Mouse (Mus musculus) MEL (cell line): ENCODE data around the gene Samsn1. TPM values are rescaled to one million over a fixed set of nuclear protein-coding genes. Genes with fewer than 3 reads are reported as not detected.

Source experiments
- DNase-seq: peaks from one replicate; pipeline ENCODE4 v3.0.0; 2011; ENCODE audit warnings: low read depth, low spot score
- H3K27ac ChIP-seq: 2 replicates; pipeline ENCODE4 v1.5.1; 2012; ENCODE audit warnings: low read depth, mild to moderate bottlenecking, control low read depth, low read length, moderate library complexity; ENCODE audit not compliant: control insufficient read depth
- H3K27me3 ChIP-seq, 2 experiments: fragments of 150-350 bp in 1 of 2; sonication (generic) in 1 of 2; 2 replicates each; pipeline ENCODE4 v1.6.1; 2012; ENCODE audit warnings: low read length in 2 of 2, mild to moderate bottlenecking in 2 of 2, improper control_type of control experiment in 1 of 2, moderate library complexity in 1 of 2; ENCODE audit not compliant: insufficient read depth in 2 of 2, control insufficient read depth in 1 of 2
- H3K36me3 ChIP-seq, 2 experiments: 2 replicates each; pipeline ENCODE4 v1.6.1; 2012 to 2014; ENCODE audit warnings: low read length in 2 of 2, improper control_type of control experiment in 1 of 2, inconsistent platforms in 1 of 2, mild to moderate bottlenecking in 1 of 2; ENCODE audit not compliant: insufficient read depth in 2 of 2, control insufficient read depth in 1 of 2
- H3K4me1 ChIP-seq, 2 experiments: fragments of 150-350 bp in 1 of 2; sonication (generic) in 1 of 2; 2 replicates each; pipeline ENCODE4 v1.6.1; 2012; ENCODE audit warnings: low read length in 2 of 2, improper control_type of control experiment in 1 of 2, mild to moderate bottlenecking in 1 of 2; ENCODE audit not compliant: insufficient read depth in 2 of 2, control insufficient read depth in 1 of 2
- H3K4me3 ChIP-seq, 2 experiments: fragments of 150-350 bp in 1 of 2; sonication (generic) in 1 of 2; 2 replicates each; pipeline ENCODE4 v1.5.1; 2012; ENCODE audit warnings: low read depth in 2 of 2, low read length in 2 of 2, mild to moderate bottlenecking in 2 of 2, moderate library complexity in 2 of 2, control low read depth in 1 of 2, improper control_type of control experiment in 1 of 2; ENCODE audit not compliant: control insufficient read depth in 1 of 2, insufficient read depth in 1 of 2
- H3K79me2 ChIP-seq: 2 replicates; pipeline ENCODE4 v1.6.1; 2012; ENCODE audit warnings: mild to moderate bottlenecking, low read length, moderate library complexity; ENCODE audit not compliant: control insufficient read depth, poor library complexity, insufficient read depth
- H3K9ac ChIP-seq: 2 replicates; pipeline ENCODE4 v1.6.1; 2012; ENCODE audit warnings: low read depth, mild to moderate bottlenecking, control low read depth, low read length, moderate library complexity; ENCODE audit not compliant: control insufficient read depth, poor library complexity, severe bottlenecking
- H3K9me3 ChIP-seq: fragments of 150-350 bp; sonication (generic); replicated peaks from 2 replicates; pipeline ENCODE4 v1.6.1; 2012; ENCODE audit warnings: mild to moderate bottlenecking, low read length, improper control_type of control experiment, moderate library complexity; ENCODE audit not compliant: insufficient read depth
- BHLHE40 ChIP-seq: IDR thresholded peaks from 2 replicates; pipeline ENCODE4 v1.6.1; 2012; ENCODE audit warnings: low read depth, mild to moderate bottlenecking, inconsistent platforms, low read length, improper control_type of control experiment, borderline replicate concordance
- CTCF ChIP-seq, 3 experiments: IDR thresholded peaks in 2 of 3; conservative IDR thresholded peaks in 1 of 3; 2 replicates each; pipeline ENCODE4 v1.5.1; 2011 to 2012; ENCODE audit warnings: low read length in 3 of 3, low read depth in 2 of 3, mild to moderate bottlenecking in 2 of 3, improper control_type of control experiment in 1 of 3, inconsistent platforms in 1 of 3, mixed read lengths in 1 of 3, moderate library complexity in 1 of 3; ENCODE audit not compliant: control insufficient read depth in 1 of 3, insufficient read depth in 1 of 3, poor library complexity in 1 of 3, severe bottlenecking in 1 of 3
- ELF1 ChIP-seq: IDR thresholded peaks from 2 replicates; pipeline ENCODE4 v1.6.1; 2014; ENCODE audit warnings: low read depth, mild to moderate bottlenecking, inconsistent platforms, low read length, improper control_type of control experiment, moderate library complexity
- EP300 ChIP-seq, 2 experiments: IDR thresholded peaks; 2 replicates each; pipeline ENCODE4 v1.6.1; 2011; ENCODE audit warnings: improper control_type of control experiment in 2 of 2, low read length in 2 of 2, low read depth in 1 of 2, mild to moderate bottlenecking in 1 of 2
- ETS1 ChIP-seq: IDR thresholded peaks from 2 replicates; pipeline ENCODE4 v1.6.1; 2012; ENCODE audit warnings: low read depth, mild to moderate bottlenecking, inconsistent platforms, low read length, improper control_type of control experiment, moderate library complexity
- GABPA ChIP-seq: IDR thresholded peaks from 2 replicates; pipeline ENCODE4 v1.6.1; 2012; ENCODE audit warnings: low read depth, mild to moderate bottlenecking, inconsistent platforms, low read length, improper control_type of control experiment, moderate library complexity
- GATA1 ChIP-seq: IDR thresholded peaks from 2 replicates; pipeline ENCODE4 v1.6.1; 2011; ENCODE audit warnings: low read depth, low read length, improper control_type of control experiment
- HCFC1 ChIP-seq: IDR thresholded peaks from 2 replicates; pipeline ENCODE4 v1.6.1; 2012; ENCODE audit warnings: low read depth, mild to moderate bottlenecking, inconsistent platforms, low read length, improper control_type of control experiment, moderate library complexity
- KAT2A ChIP-seq: conservative IDR thresholded peaks from 2 replicates; pipeline ENCODE4 v1.6.1; 2012; ENCODE audit warnings: low read depth, low read length, improper control_type of control experiment, inconsistent platforms
- MAX ChIP-seq: IDR thresholded peaks from 2 replicates; pipeline ENCODE4 v1.6.1; 2011; ENCODE audit warnings: low read length, improper control_type of control experiment
- MYB ChIP-seq: IDR thresholded peaks from 2 replicates; pipeline ENCODE4 v1.6.1; 2011; ENCODE audit warnings: mild to moderate bottlenecking, low read depth, low read length, improper control_type of control experiment
- NELFE ChIP-seq: IDR thresholded peaks from 2 replicates; pipeline ENCODE4 v1.6.1; 2011; ENCODE audit warnings: low read depth, low read length, improper control_type of control experiment
- POLR2A ChIP-seq, 2 experiments: IDR thresholded peaks; 2 replicates each; pipeline ENCODE4 v1.6.1; 2011 to 2012; ENCODE audit warnings: low read length in 2 of 2, mild to moderate bottlenecking in 2 of 2, control low read depth in 1 of 2, improper control_type of control experiment in 1 of 2, low read depth in 1 of 2, moderate library complexity in 1 of 2; ENCODE audit not compliant: control insufficient read depth in 1 of 2, insufficient read depth in 1 of 2, poor library complexity in 1 of 2
- POLR2AphosphoS2 ChIP-seq: IDR thresholded peaks from 2 replicates; pipeline ENCODE4 v1.6.1; 2011; ENCODE audit warnings: low read length, improper control_type of control experiment
- RCOR1 ChIP-seq: IDR thresholded peaks from 2 replicates; pipeline ENCODE4 v1.6.1; 2012; ENCODE audit warnings: low read depth, mild to moderate bottlenecking, inconsistent platforms, low read length, improper control_type of control experiment
- SIN3A ChIP-seq: IDR thresholded peaks from 2 replicates; pipeline ENCODE4 v1.6.1; 2012; ENCODE audit warnings: low read length, improper control_type of control experiment, inconsistent platforms
- TAL1 ChIP-seq: IDR thresholded peaks from 2 replicates; pipeline ENCODE4 v1.6.1; 2012; ENCODE audit warnings: mild to moderate bottlenecking, inconsistent platforms, low read length, moderate library complexity, mixed read lengths
- TBP ChIP-seq: IDR thresholded peaks from 2 replicates; pipeline ENCODE4 v1.8.0; 2011; ENCODE audit warnings: low read depth, low read length, improper control_type of control experiment
- TCF12 ChIP-seq: IDR thresholded peaks from 2 replicates; pipeline ENCODE4 v1.6.1; 2014; ENCODE audit warnings: low read depth, mild to moderate bottlenecking, inconsistent platforms, low read length, improper control_type of control experiment, moderate library complexity
- USF2 ChIP-seq, 2 experiments: IDR thresholded peaks; 2 replicates each; pipeline ENCODE4 v1.6.1; 2011 to 2012; ENCODE audit warnings: improper control_type of control experiment in 2 of 2, low read length in 2 of 2, borderline replicate concordance in 1 of 2, inconsistent platforms in 1 of 2, low read depth in 1 of 2, mild to moderate bottlenecking in 1 of 2; ENCODE audit not compliant: insufficient read depth in 1 of 2
- ZNF384 ChIP-seq: IDR thresholded peaks from 2 replicates; pipeline ENCODE4 v1.6.1; 2012; ENCODE audit warnings: low read depth, mild to moderate bottlenecking, inconsistent platforms, low read length, improper control_type of control experiment
- polyA plus RNA-seq, 2 experiments: library from polyadenylated mRNA; stranded (reverse) in 1 of 2; unstranded in 1 of 2; fragments of >175 nt in 1 of 2; fragments of >200 nt in 1 of 2; gene quantifications; 2 replicates each; pipeline versions ENCODE4 v1.2.1 to v1.2.4; 2012; ENCODE audit warnings: low replicate concordance in 2 of 2, low read depth in 1 of 2; ENCODE audit not compliant: insufficient read length in 2 of 2, insufficient read depth in 1 of 2, missing spikeins in 1 of 2
- total RNA-seq: library from RNA; depleted of rRNA; stranded (reverse); fragments of 300-350 nt; gene quantifications from 2 replicates; pipeline ENCODE4 v1.2.3, GENCODE M21; 2012

The Samsn1 gene
- total and polyA plus RNA-seq, 3 experiments = 55.2 to 205 (median 63.0) TPM

GRCm38 (mm10) chr16:75887203-75887602, 134.9 kb downstream of the Samsn1 start:
- Histone ChIP-seq H3K79me2 (peaks cover 12% of the 10 kb centered on the region), H3K4me3 (no peak overlapping the region), H3K4me1 (peaks cover 12 to 22% of the 10 kb centered on the region in 2 experiments), H3K9me3 (no peaks in the 10 kb centered on the region), H3K9ac (no peak overlapping the region), H3K27ac (no peak overlapping the region), H3K27me3 (no peaks in the 10 kb centered on the region), H3K36me3 (peaks cover 14 to 41% of the 10 kb centered on the region in 2 experiments; a peak in 3 of 4 replicates)
- peak; percentile 88 for DNase-seq
- TF ChIP-seq MYB (no peak), ZNF384 (peak; percentile 99), RCOR1 (peak; percentile 20; the same call in 1 of the 2 replicates), ETS1 (peak; percentile 62; the same call in 1 of the 2 replicates), USF2 (IDR thresholded peaks at IDR 0.05; ENCODE audit: borderline replicate concordance in 1 of 2, insufficient read depth in 1 of 2, low read depth in 1 of 2, low read length in 2 of 2) (no peak), TCF12 (peak; percentile 18), ELF1 (no peak), KAT2A (no peak), HCFC1 (no peak), GATA1 (peak; percentile 67), EP300 (IDR thresholded peaks at IDR 0.05; ENCODE audit: low read depth in 1 of 2, low read length in 2 of 2) (peak; percentile 60 to 77), TBP (0 out of 2 replicates have a peak, but pooled peaks have one; percentile 19), TAL1 (peak; percentile 77), POLR2AphosphoS2 (no peak), MAX (no peak), CTCF (IDR thresholded peaks at IDR 0.05 in 2 of 3, conservative IDR thresholded peaks at IDR 0.05 in 1 of 3; ENCODE audit: control insufficient read depth in 1 of 3, insufficient read depth in 1 of 3, low read depth in 2 of 3, low read length in 3 of 3, poor library complexity in 1 of 3, severe bottlenecking in 1 of 3) (no peak)

- Histone ChIP-seq H3K9ac (no peak overlapping the region), H3K27me3 (no peaks in the 10 kb centered on the region), H3K27ac (no peak overlapping the region; the same call in 1 of the 2 replicates), H3K4me1 (peaks cover 9 to 12% of the 10 kb centered on the region in 2 experiments), H3K4me3 (no peak overlapping the region), H3K79me2 (no peaks in the 10 kb centered on the region), H3K36me3 (peaks cover 17 to 34% of the 10 kb centered on the region in 2 experiments), H3K9me3 (no peaks in the 10 kb centered on the region)
- DNase-seq = peak; percentile 52
- TF ChIP-seq TCF12 = no peak
- TF ChIP-seq BHLHE40 = no peak
- TF ChIP-seq CTCF (IDR thresholded peaks at IDR 0.05 in 2 of 3, conservative IDR thresholded peaks at IDR 0.05 in 1 of 3; ENCODE audit: control insufficient read depth in 1 of 3, insufficient read depth in 1 of 3, low read depth in 2 of 3, low read length in 3 of 3, poor library complexity in 1 of 3, severe bottlenecking in 1 of 3) = no peak
- no peak for TF ChIP-seq HCFC1
- no peak for TF ChIP-seq GABPA
- TF ChIP-seq GATA1 = peak; percentile 67
- no peak for TF ChIP-seq POLR2A (IDR thresholded peaks at IDR 0.05; ENCODE audit: control insufficient read depth in 1 of 2, insufficient read depth in 1 of 2, low read depth in 1 of 2, low read length in 2 of 2, poor library complexity in 1 of 2)
- TF ChIP-seq NELFE = no peak
- TF ChIP-seq ETS1 = no peak
- TF ChIP-seq EP300 (IDR thresholded peaks at IDR 0.05; ENCODE audit: low read depth in 1 of 2, low read length in 2 of 2) = peak; percentile 50 to 63; a peak in 3 of 4 replicates
- 0 out of 2 replicates have a peak, but pooled peaks have one; percentile 15 for TF ChIP-seq SIN3A
- TF ChIP-seq TAL1 = no peak
Measured at GRCm38 (mm10) chr16:75878885-75879284, 143.2 kb downstream of the Samsn1 start.
